Mouse (Mus musculus) MEL (cell line): ENCODE results near the gene Fam214a.

Experiments used
- CTCF ChIP-seq, 3 experiments: IDR thresholded peaks in 2 of 3; conservative IDR thresholded peaks in 1 of 3; 2 replicates each; pipeline ENCODE4 v1.5.1; 2011 to 2012; ENCODE audit warnings: low read length in 3 of 3, low read depth in 2 of 3, mild to moderate bottlenecking in 2 of 3, improper control_type of control experiment in 1 of 3, inconsistent platforms in 1 of 3, mixed read lengths in 1 of 3, moderate library complexity in 1 of 3; ENCODE audit not compliant: control insufficient read depth in 1 of 3, insufficient read depth in 1 of 3, poor library complexity in 1 of 3, severe bottlenecking in 1 of 3
- EP300 ChIP-seq, 2 experiments: IDR thresholded peaks; 2 replicates each; pipeline ENCODE4 v1.6.1; 2011; ENCODE audit warnings: improper control_type of control experiment in 2 of 2, low read length in 2 of 2, low read depth in 1 of 2, mild to moderate bottlenecking in 1 of 2
- MAX ChIP-seq: IDR thresholded peaks from 2 replicates; pipeline ENCODE4 v1.6.1; 2011; ENCODE audit warnings: low read length, improper control_type of control experiment
- POLR2A ChIP-seq, 2 experiments: IDR thresholded peaks; 2 replicates each; pipeline ENCODE4 v1.6.1; 2011 to 2012; ENCODE audit warnings: low read length in 2 of 2, mild to moderate bottlenecking in 2 of 2, control low read depth in 1 of 2, improper control_type of control experiment in 1 of 2, low read depth in 1 of 2, moderate library complexity in 1 of 2; ENCODE audit not compliant: control insufficient read depth in 1 of 2, insufficient read depth in 1 of 2, poor library complexity in 1 of 2
- TCF12 ChIP-seq: IDR thresholded peaks from 2 replicates; pipeline ENCODE4 v1.6.1; 2014; ENCODE audit warnings: low read depth, mild to moderate bottlenecking, inconsistent platforms, low read length, improper control_type of control experiment, moderate library complexity
- USF1 ChIP-seq: IDR thresholded peaks from 2 replicates; pipeline ENCODE4 v1.6.1; 2014; ENCODE audit warnings: low read depth, mild to moderate bottlenecking, inconsistent platforms, low read length, improper control_type of control experiment, moderate library complexity
- ZNF384 ChIP-seq: IDR thresholded peaks from 2 replicates; pipeline ENCODE4 v1.6.1; 2012; ENCODE audit warnings: low read depth, mild to moderate bottlenecking, inconsistent platforms, low read length, improper control_type of control experiment

DNA sequence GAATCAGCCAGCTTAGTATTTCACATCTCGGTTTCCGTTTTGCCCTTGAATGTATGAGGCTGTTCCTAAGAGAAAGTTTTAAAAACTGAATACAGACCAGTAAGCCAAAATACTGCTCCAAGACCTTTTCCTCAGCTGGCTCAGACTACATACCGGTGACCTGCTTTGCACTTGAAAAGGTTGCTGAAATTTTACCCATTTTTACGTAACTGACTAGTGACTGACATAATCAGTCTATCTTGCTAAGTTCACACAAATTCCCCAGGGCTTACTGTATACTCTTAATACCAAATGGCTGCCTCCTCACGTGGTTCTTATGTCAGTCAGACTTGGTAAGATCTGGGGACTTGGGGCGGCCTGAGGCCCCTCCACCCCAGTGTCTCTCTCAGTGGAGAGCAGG, 66.5 kb downstream of the Fam214a start:
- no peak for TF ChIP-seq MAX
- no peak for TF ChIP-seq CTCF (IDR thresholded peaks at IDR 0.05 in 2 of 3, conservative IDR thresholded peaks at IDR 0.05 in 1 of 3; ENCODE audit: control insufficient read depth in 1 of 3, insufficient read depth in 1 of 3, low read depth in 2 of 3, low read length in 3 of 3, poor library complexity in 1 of 3, severe bottlenecking in 1 of 3)
- TF ChIP-seq EP300 (IDR thresholded peaks at IDR 0.05; ENCODE audit: low read depth in 1 of 2, low read length in 2 of 2), result no peak
- no peak for TF ChIP-seq USF1
- TF ChIP-seq ZNF384, result no peak
- no peak for TF ChIP-seq POLR2A (IDR thresholded peaks at IDR 0.05; ENCODE audit: control insufficient read depth in 1 of 2, insufficient read depth in 1 of 2, low read depth in 1 of 2, low read length in 2 of 2, poor library complexity in 1 of 2)
- TF ChIP-seq TCF12, result no peak
